Mouse (Mus musculus) heart, embryonic 13.5 days (tissue): ENCODE data around the gene Olfr70. TPM values are rescaled to one million over a fixed set of nuclear protein-coding genes. Genes with fewer than 3 reads are reported as not detected.

Experiments
- ATAC-seq: fragments of 200-750 bp; cut with Nextera tagmentation; 2 replicates; pipeline ENCODE4 v1.8.0; 2017; ENCODE audit warnings: moderate TSS enrichment; ENCODE audit not compliant: insufficient number of reproducible peaks, low FRiP score, low TSS enrichment; ENCODE audit errors: extremely low read depth
- H3K27ac ChIP-seq: fragments of 300-500 bp; sonication (generic); replicated peaks from 2 replicates; pipeline ENCODE4 v1.5.1; 2015; ENCODE audit warnings: moderate library complexity, mild to moderate bottlenecking, inconsistent platforms
- H3K27me3 ChIP-seq: fragments of 300-500 bp; sonication (generic); replicated peaks from 2 replicates; pipeline ENCODE4 v1.6.1; 2015; ENCODE audit warnings: mild to moderate bottlenecking, inconsistent platforms
- H3K36me3 ChIP-seq: fragments of 300-500 bp; sonication (generic); 2 replicates; pipeline ENCODE4 v1.6.1; 2015; ENCODE audit warnings: mild to moderate bottlenecking, inconsistent platforms
- H3K4me1 ChIP-seq: fragments of 300-500 bp; sonication (generic); 2 replicates; pipeline ENCODE4 v1.6.1; 2015; ENCODE audit warnings: inconsistent platforms
- H3K4me2 ChIP-seq: fragments of 300-500 bp; sonication (generic); 2 replicates; pipeline ENCODE4 v1.6.1; 2015; ENCODE audit warnings: inconsistent platforms, mild to moderate bottlenecking, moderate library complexity
- H3K4me3 ChIP-seq: fragments of 300-500 bp; sonication (generic); 2 replicates; pipeline ENCODE4 v1.5.1; 2015; ENCODE audit warnings: moderate library complexity, mild to moderate bottlenecking, inconsistent platforms
- H3K9ac ChIP-seq: fragments of 300-500 bp; sonication (generic); 2 replicates; pipeline ENCODE4 v1.6.1; 2015; ENCODE audit warnings: inconsistent platforms, mild to moderate bottlenecking, moderate library complexity
- H3K9me3 ChIP-seq: fragments of 300-500 bp; sonication (generic); 2 replicates; pipeline ENCODE4 v1.6.1; 2016; ENCODE audit warnings: inconsistent platforms
- WGBS: fragments of 180-500 bp; shearing (Covaris S2); methylation state at CpG from one replicate; pipeline ENCODE4 v1.1.7; 2015; ENCODE audit warnings: mixed read lengths; 5-methylcytosine and 5-hydroxymethylcytosine counted together
- polyA plus RNA-seq: library from polyadenylated mRNA; unstranded; fragments of >200 nt; fragmentation: Nextera tagmentation; extraction: Ambion mirVana; gene quantifications from 2 replicates; pipeline ENCODE4 v1.2.1, GENCODE M21; 2015

The Olfr70 gene
- polyA plus RNA-seq, 1 experiment from 2014 or later: not detected

DNA sequence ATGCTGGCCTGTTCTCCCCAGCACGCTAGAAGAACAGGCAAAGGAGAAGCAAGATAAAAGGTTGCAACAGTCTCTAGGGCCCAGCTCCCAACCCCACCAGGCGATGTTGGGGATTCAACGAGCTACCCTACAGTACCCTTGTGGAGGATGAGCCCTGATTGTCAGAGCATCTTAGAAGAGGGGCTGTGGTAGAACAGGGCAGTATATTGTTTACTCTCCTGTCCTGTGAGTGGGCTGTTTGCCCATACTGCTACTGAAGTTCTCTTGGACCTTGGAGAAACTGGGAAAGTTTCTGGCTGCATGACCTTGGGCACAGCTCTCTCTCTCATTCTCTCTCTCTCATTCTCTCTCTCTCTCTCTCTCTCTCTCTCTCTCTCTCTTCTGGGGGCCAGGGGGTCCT is 28.5 kb upstream of the Olfr70 start:
- H3K9me3 ChIP-seq: no peaks in the 10 kb centered on the region
- WGBS: 24% methylated on average over 3 of the region's 3 CpGs
- H3K36me3 ChIP-seq: no peaks in the 10 kb centered on the region
- peak overlapping the region; percentile 23 for H3K4me2 ChIP-seq
- peaks cover 79% of the 10 kb centered on the region for H3K4me1 ChIP-seq
- ATAC-seq: no peak
- H3K9ac ChIP-seq: peak overlapping the region; percentile 41; the same call in 1 of the 2 replicates
- H3K27me3 ChIP-seq: no peaks in the 10 kb centered on the region
- no peak overlapping the region for H3K4me3 ChIP-seq
- H3K27ac ChIP-seq: peak overlapping the region; percentile 85

DNA sequence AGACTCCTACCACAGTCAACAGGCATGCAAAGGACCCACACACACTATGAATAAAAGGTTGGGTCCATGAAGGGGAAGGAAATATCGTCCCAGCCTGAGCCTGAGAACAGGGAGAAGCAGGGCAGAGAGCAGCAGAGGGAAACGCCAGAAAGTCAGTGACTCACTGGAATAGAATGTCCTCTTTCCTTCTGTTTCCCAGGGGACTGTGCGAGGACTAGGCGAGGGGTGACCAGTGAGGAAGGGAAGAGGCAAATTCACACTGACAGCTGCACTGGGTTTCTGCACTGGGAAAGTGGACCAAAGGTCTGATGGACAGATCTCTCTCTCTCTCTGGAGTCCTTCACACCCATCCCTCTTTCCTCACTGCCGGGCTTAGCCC is 28.0 kb upstream of the Olfr70 start:
- H3K9me3 ChIP-seq: no peaks in the 10 kb centered on the region
- H3K36me3 ChIP-seq: no peaks in the 10 kb centered on the region
- H3K9ac ChIP-seq: peak overlapping the region; percentile 41
- H3K4me2 ChIP-seq: peak overlapping the region; percentile 23
- H3K27ac ChIP-seq: peak overlapping the region; percentile 85
- no peak; the same call in 1 of the 2 replicates for ATAC-seq
- no peak overlapping the region for H3K4me3 ChIP-seq
- H3K4me1 ChIP-seq: peaks cover 76% of the 10 kb centered on the region
- H3K27me3 ChIP-seq: no peaks in the 10 kb centered on the region
- WGBS: 5% methylated on average over 5 of the region's 5 CpGs

DNA sequence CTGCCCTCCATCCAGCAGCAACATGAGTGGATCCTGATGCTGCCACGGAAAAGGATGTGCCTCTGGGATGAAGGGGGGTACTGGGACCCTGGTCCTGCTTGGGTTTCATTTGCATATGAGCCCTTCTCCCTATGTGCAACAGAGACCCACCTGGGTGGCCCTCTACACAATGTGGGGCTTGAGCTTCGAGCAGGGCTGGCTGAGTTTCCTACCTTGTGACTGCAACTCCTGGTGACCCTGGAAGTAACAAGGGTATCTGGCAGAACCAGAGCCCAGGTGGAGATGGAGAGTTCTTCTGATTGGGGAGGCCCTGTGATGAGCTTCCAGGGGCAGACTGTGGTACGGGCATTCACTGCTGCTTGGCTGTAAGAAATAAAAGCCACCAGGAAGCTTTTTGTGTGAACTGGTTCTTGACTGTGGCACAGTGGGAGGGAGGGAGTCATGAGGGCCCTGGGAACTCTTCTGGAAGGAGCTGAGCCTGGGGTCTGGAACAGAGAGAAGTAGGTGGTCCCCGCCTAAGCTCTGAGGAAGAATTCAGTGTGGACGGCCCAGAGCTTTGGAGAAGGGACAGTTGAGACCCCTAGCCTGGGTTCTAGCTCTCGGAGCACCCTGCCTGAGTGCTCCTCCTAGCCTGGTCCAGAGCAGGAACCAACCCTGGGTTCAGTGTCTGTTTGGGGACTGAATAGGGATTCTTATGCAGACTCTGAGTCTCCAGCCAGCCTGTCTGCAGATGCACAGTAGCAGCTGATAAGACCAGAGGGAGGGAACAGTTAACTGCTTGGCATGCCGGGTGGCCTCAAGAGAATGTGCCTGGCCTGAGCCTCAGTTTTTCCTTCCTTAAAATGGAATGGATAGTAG is 27.3 kb upstream of the Olfr70 start:
- no peak for ATAC-seq
- Histone ChIP-seq H3K27ac (peak overlapping the region; percentile 85), H3K4me1 (peaks cover 70% of the 10 kb centered on the region), H3K9me3 (no peaks in the 10 kb centered on the region), H3K9ac (peak overlapping the region; percentile 41), H3K36me3 (no peaks in the 10 kb centered on the region), H3K27me3 (no peaks in the 10 kb centered on the region), H3K4me2 (peak overlapping the region; percentile 23; the same call in 1 of the 2 replicates), H3K4me3 (no peak overlapping the region)
- WGBS: 49% methylated on average over 7 of the region's 7 CpGs

DNA sequence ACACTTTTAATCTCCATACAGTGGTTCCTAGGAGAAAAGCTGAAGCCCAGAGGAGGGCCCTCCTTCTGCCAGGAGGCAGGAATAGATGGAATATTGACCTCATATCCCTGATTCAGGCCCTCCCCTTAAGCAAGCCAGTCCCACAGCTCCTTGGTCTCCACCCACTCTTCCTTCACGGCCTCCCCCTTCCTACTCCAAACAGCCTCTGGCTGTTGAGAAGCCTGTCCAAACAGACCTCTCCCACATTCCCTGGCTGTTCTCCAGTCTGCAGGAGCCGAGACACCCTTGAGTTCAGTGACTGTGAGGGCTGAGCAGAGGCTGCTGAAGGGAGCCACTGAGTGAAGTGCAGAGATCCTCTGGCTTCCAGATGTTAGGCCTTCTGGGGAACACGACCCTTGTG is 26.4 kb upstream of the Olfr70 start, which contains the start of gene Hrct1:
Gene Hrct1, plus strand, starts transcription at position 194 of the 400 bp plus-strand sequence.
- Histone ChIP-seq H3K9ac (peak within 1 kb of the TSS; percentile 41), H3K4me1 (peaks cover 61% of the 10 kb centered on the region), H3K4me3 (no peak within 1 kb of the TSS), H3K4me2 (no peak within 1 kb of the TSS), H3K9me3 (no peaks in the 10 kb centered on the region), H3K27me3 (no peaks in the 10 kb centered on the region), H3K36me3 (no peaks in the 10 kb centered on the region), H3K27ac (peak within 1 kb of the TSS; percentile 85)
- ATAC-seq: peak; percentile 41; the same call in 1 of the 2 replicates
- WGBS: 22% methylated on average over 3 of the region's 3 CpGs

DNA sequence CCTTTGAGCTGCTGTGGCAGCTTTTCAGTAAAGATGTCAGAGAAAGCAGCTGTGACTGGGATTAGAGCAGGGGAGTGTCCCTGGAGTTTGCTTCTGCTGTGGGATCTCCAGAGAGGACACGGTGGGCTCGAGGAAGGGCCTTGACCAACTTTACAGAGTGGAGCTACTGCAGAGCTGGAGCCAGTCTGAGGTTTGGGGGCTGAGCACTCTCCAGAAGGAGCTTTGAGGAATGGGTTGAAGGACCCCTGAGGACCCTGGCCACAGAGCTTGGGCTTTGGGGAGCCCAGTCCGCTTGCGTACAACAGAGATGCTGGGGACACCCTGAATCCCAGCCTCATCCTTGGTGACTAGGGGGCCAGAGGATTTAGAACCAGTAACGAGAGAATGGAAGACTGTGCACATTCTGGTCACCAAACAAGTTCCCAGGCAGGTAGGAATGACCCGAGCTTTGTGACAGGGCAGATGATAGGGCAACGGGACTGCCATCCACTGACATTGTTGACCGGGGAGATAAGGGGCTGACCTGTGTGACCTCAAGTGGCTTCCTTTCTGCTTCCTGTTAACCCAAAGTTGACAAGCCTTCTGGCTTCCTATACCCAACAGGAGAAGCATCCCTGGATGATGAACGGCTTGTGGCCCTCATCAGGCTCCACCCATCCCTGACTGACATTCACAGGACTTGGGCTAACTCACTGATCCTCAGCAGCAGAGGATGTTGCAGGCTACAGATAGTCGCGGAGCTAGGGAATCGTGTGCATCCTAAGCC is 25.8 kb upstream of the Olfr70 start:
- no peak for ATAC-seq
- Histone ChIP-seq H3K4me2 (no peak overlapping the region), H3K9me3 (no peaks in the 10 kb centered on the region), H3K4me3 (no peak overlapping the region), H3K4me1 (peaks cover 55% of the 10 kb centered on the region), H3K36me3 (no peaks in the 10 kb centered on the region), H3K27me3 (no peaks in the 10 kb centered on the region), H3K9ac (no peak overlapping the region), H3K27ac (peak overlapping the region; percentile 85)
- 45% methylated on average over 12 of the region's 12 CpGs for WGBS

DNA sequence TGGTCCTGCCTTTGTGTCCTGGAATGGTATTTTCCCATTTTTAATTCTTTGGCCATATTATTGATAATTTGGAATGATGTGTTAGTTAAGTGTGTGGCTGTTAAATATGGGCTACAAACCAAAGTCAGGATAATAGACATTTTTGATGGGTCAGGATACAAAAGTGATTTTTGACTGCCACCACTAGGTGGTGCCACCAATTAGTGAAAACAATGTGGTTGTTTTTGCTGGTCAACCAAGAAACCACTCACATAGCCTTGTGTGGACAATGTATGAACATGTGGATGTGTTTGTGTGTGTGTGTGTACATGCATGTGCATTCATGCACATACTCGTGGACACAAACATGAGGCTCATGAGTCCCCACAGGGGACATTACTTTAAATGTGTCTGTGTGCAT is 24.2 kb upstream of the Olfr70 start:
- Histone ChIP-seq H3K27me3 (no peaks in the 10 kb centered on the region), H3K4me3 (no peak overlapping the region), H3K4me2 (no peak overlapping the region), H3K9me3 (no peaks in the 10 kb centered on the region), H3K9ac (no peak overlapping the region), H3K36me3 (no peaks in the 10 kb centered on the region), H3K4me1 (peaks cover 50% of the 10 kb centered on the region), H3K27ac (no peak overlapping the region)
- 10% methylated on average over 1 of the region's 1 CpGs for WGBS
- no peak for ATAC-seq

DNA sequence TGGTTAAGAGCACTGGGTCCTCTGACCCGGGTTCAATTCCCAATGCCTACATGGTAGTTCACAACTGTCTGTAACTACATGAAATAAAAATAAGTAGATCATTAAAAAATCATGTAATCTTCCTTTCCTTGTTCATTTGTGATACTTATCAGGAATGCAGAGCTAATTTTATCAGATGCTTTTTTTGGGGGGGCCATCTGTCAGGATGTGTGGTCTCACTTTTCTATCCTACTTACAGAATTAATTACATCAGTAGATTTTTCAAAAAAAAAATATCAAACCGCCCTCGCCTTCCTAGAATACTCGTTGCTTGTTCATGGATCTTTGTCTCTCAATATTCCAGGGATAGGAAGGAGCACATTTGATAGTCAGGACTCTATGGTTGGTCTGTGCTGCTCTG is 21.6 kb upstream of the Olfr70 start:
- 79% methylated on average over 4 of the region's 4 CpGs for WGBS
- Histone ChIP-seq H3K4me2 (no peak overlapping the region), H3K27me3 (no peaks in the 10 kb centered on the region), H3K9me3 (no peaks in the 10 kb centered on the region), H3K4me1 (peaks cover 24% of the 10 kb centered on the region), H3K36me3 (no peaks in the 10 kb centered on the region), H3K9ac (no peak overlapping the region), H3K27ac (no peak overlapping the region), H3K4me3 (no peak overlapping the region)
- no peak for ATAC-seq

DNA sequence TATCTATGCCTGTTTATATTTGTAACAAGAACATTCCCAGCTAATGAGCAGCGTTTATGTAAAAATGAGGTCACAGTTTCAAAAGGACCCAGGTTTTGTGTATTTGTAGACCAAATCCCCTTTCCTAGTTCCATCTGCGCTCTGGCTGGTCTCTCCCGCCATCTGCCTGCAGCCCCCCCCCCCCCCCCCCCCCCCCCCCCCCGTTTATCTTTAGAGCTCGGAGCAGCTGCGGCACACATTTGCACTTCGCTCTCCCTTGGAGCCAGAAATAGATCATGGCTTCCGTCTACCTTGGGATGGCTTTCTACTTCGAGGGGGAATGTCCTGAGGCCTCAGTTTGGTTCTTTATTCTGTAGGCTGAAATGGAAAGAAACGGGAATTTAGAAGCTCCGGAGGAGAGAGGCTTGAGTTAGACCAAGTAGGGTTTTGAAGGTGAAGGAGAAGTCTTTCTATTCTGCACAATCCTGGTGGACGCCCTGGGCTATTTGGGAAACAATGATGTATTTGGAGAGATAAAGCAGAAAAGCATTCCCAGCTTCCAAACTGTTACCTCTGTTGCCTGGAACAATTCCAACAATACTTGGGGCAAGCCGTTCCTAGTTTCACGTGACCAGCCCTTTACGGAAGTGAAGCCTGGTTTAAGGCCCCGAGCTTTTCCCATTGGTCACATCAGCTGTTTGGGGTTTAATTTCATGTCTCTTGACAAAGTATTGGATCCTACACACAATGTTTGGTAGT is 20.1 kb upstream of the Olfr70 start:
- 0 out of 2 replicates have a peak overlapping the region, but pooled peaks have one; percentile 19 for H3K9ac ChIP-seq
- no peak overlapping the region for H3K4me3 ChIP-seq
- H3K27ac ChIP-seq: peak overlapping the region; percentile 78
- no peaks in the 10 kb centered on the region for H3K36me3 ChIP-seq
- ATAC-seq: no peak
- H3K27me3 ChIP-seq: peaks cover 3% of the 10 kb centered on the region; the same call in 1 of the 2 replicates
- H3K9me3 ChIP-seq: no peaks in the 10 kb centered on the region
- peak overlapping the region; percentile 45 for H3K4me2 ChIP-seq
- peaks cover 11% of the 10 kb centered on the region for H3K4me1 ChIP-seq
- WGBS: 35% methylated on average over 14 of the region's 16 CpGs

DNA sequence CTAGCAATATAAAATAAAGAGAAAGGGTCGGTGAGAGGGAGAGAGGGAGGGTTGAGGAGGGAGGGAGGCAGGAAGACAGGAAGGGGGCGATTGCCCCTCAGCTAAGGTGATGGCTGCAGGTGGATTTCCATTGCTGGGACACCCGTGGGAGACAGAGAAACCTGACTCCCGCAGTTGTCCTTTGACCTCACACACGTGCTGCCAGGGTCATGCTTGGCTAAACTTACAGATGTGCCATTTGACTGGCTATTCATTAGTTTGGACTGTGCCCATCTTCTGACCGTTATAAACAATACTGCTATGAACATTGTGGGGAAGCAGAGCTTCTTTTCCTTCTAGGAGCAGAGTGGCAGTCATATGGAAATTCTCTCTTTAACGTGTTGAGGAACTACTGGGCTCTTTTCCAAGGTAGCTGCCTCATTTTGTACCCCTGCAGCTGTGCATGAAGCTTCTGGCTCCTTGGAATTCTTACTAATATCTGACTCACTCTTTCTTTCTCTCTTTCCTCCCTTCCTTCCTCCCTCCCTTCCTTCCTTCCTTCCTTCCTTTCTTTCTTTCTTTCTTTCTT is 13.1 kb upstream of the Olfr70 start:
- Histone ChIP-seq H3K36me3 (no peaks in the 10 kb centered on the region), H3K4me2 (no peak overlapping the region), H3K27me3 (peaks cover 8% of the 10 kb centered on the region; the same call in 1 of the 2 replicates), H3K9ac (no peak overlapping the region), H3K27ac (no peak overlapping the region), H3K4me1 (peaks cover 20% of the 10 kb centered on the region), H3K9me3 (no peaks in the 10 kb centered on the region), H3K4me3 (no peak overlapping the region)
- WGBS: 45% methylated on average over 7 of the region's 7 CpGs
- ATAC-seq: no peak

DNA sequence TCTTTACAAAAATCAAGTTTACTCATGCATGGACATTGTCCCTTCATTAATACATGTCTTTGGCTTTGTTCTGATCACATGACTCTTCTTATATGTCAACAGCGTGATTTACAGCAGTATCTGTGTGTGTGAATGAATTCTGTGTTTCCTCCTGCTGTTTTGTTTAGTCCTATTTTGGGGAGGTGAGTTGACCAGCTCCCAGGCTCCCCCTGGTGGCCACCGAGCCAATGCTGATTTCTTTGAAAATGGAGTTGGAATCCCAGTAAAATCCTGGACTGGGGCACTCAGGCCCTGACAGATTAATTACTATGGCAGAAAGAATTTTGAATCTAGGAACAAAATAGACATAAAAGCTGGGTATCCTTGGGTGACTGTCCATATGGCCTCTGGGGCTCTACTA is 11.2 kb upstream of the Olfr70 start:
- Histone ChIP-seq H3K9me3 (no peaks in the 10 kb centered on the region), H3K9ac (0 out of 2 replicates have a peak overlapping the region, but pooled peaks have one; percentile 44), H3K4me2 (peak overlapping the region; percentile 48), H3K27ac (peak overlapping the region; percentile 70), H3K36me3 (no peaks in the 10 kb centered on the region), H3K4me3 (no peak overlapping the region), H3K4me1 (peaks cover 20% of the 10 kb centered on the region), H3K27me3 (peaks cover 16% of the 10 kb centered on the region; the same call in 1 of the 2 replicates)
- no peak for ATAC-seq
- 2% methylated on average over 2 of the region's 2 CpGs for WGBS
